Mouse (Mus musculus) gastrocnemius, postnatal 25 days (tissue): ENCODE results near the gene Gm12184. TPM values are rescaled to one million over a fixed set of nuclear protein-coding genes. Genes with fewer than 3 reads are reported as not detected.

Experiments
- total RNA-seq, 2 experiments: library from RNA; stranded (reverse); gene quantifications; 1 replicate in 1 of 2; 2 replicates in 1 of 2; pipeline ENCODE4 v1.2.3; 2021

The Gm12184 gene
- total RNA-seq, 2 experiments from 2014 or later, result 0.67 to 3.2 TPM

Other genes starting within 250 kb of the Gm12184 start
- gene Rack1, start 26.3 kb downstream of the Gm12184 start, total RNA-seq, result 100 to 1,000 TPM; 321 to 324 TPM
- gene Trim41, start 9.3 kb downstream of the Gm12184 start, total RNA-seq, result 10 to 100 TPM; 15.5 to 19.3 TPM
- 10 to 100 TPM; 57.3 to 57.9 TPM for gene Trim7, start 515 bp downstream of the Gm12184 start, total RNA-seq
- gene Irgm1, start 45.0 kb upstream of the Gm12184 start, total RNA-seq, result 10 to 100 TPM in 1 of 2 experiments, 1 to 10 TPM in 1; 9.0 to 11.1 TPM
- under 1 TPM; 0.21 to 0.36 TPM for gene Gm5431, start 75.6 kb upstream of the Gm12184 start, total RNA-seq
- gene Psme2b, start 119.5 kb upstream of the Gm12184 start, total RNA-seq, result 1 to 10 TPM; 1.3 to 1.4 TPM
- gene Olfr56, start 152.2 kb upstream of the Gm12184 start, total RNA-seq, result not detected
- 1 to 10 TPM in 1 of 2 experiments, under 1 TPM in 1; 0.96 to 1.6 TPM for gene 9930111J21Rik1, start 152.7 kb upstream of the Gm12184 start, total RNA-seq
- under 1 TPM; 0.15 to 0.19 TPM for gene Gm12185, start 165.6 kb upstream of the Gm12184 start, total RNA-seq
- 1 to 10 TPM in 1 of 2 experiments, under 1 TPM in 1; 0.86 to 1.2 TPM for gene Tgtp1, start 167.5 kb upstream of the Gm12184 start, total RNA-seq
- 1 to 10 TPM; 1.2 to 1.5 TPM for gene 9930111J21Rik2, start 224.6 kb upstream of the Gm12184 start, total RNA-seq
- under 1 TPM; 0.28 to 0.38 TPM for gene Tgtp2, start 237.6 kb upstream of the Gm12184 start, total RNA-seq
- 1 to 10 TPM in 1 of 2 experiments, under 1 TPM in 1; 0.56 to 1.1 TPM for gene Ifi47, start 249.9 kb upstream of the Gm12184 start, total RNA-seq